Mouse (Mus musculus) small intestine, adult 2 months (tissue): ENCODE measurements around the gene Mapk6.

Experiments used
- CTCF ChIP-seq: fragments of 200-500 bp; IDR thresholded peaks from 2 replicates; pipeline ENCODE4 v1.5.1; 2012; ENCODE audit warnings: low read depth, mild to moderate bottlenecking, control low read depth, inconsistent platforms, low read length, moderate library complexity, mixed read lengths; ENCODE audit not compliant: insufficient replicate concordance, insufficient read length; ENCODE audit errors: extremely low read depth
- POLR2A ChIP-seq: fragments of 200-500 bp; IDR thresholded peaks from 2 replicates; pipeline ENCODE4 v1.6.1; 2012; ENCODE audit warnings: low read depth, mild to moderate bottlenecking, control low read depth, inconsistent platforms, low read length, moderate library complexity

- TF ChIP-seq CTCF (no peak), POLR2A (no peak)
Observed at GRCm38 (mm10) chr9:75435291-75435690, 25.5 kb upstream of the Mapk6 start.
